Mouse (Mus musculus) G1E (cell line): ENCODE data around the gene Ndufa4l2. TPM values are rescaled to one million over a fixed set of nuclear protein-coding genes. Genes with fewer than 3 reads are reported as not detected.

Experiments
- ATAC-seq: 2 replicates; pipeline ENCODE4 v1.8.0; 2016; ENCODE audit warnings: mild to moderate bottlenecking; ENCODE audit not compliant: insufficient number of reproducible peaks, poor library complexity, low FRiP score, severe bottlenecking; ENCODE audit errors: extremely low read depth
- DNase-seq: peaks from one replicate; pipeline ENCODE4 v3.0.0; 2012; ENCODE audit warnings: low spot score
- H3K27me3 ChIP-seq: 2 replicates; pipeline ENCODE4 v1.6.1; 2012; ENCODE audit warnings: mild to moderate bottlenecking, low read length, inconsistent platforms; ENCODE audit not compliant: insufficient read depth
- H3K36me3 ChIP-seq: replicated peaks from 2 replicates; pipeline ENCODE3; 2012; ENCODE audit warnings: mild to moderate bottlenecking, inconsistent platforms
- H3K4me1 ChIP-seq: 2 replicates; pipeline ENCODE4 v1.6.1; 2012; ENCODE audit warnings: low read depth, low read length, inconsistent platforms, mixed read lengths; ENCODE audit not compliant: insufficient read depth
- H3K4me3 ChIP-seq: 2 replicates; pipeline ENCODE4 v1.5.1; 2012; ENCODE audit warnings: low read depth, mild to moderate bottlenecking, inconsistent platforms, low read length, moderate library complexity, mixed read lengths
- H3K9me3 ChIP-seq: replicated peaks from 2 replicates; pipeline ENCODE4 v1.6.1; 2012; ENCODE audit warnings: inconsistent platforms
- CTCF ChIP-seq: IDR thresholded peaks from 2 replicates; pipeline ENCODE4 v1.5.1; 2012; ENCODE audit warnings: low read depth, low read length, inconsistent platforms, mixed read lengths
- GATA1 ChIP-seq: IDR thresholded peaks from 2 replicates; pipeline ENCODE4 v1.6.1; 2012; ENCODE audit warnings: borderline replicate concordance, low read length, inconsistent platforms, mixed read lengths
- GATA2 ChIP-seq: IDR thresholded peaks from 2 replicates; pipeline ENCODE4 v1.6.1; 2012; ENCODE audit warnings: low read depth, low read length, inconsistent platforms, borderline replicate concordance
- POLR2AphosphoS5 ChIP-seq: IDR thresholded peaks from 2 replicates; pipeline ENCODE4 v1.6.1; 2012; ENCODE audit warnings: low read depth, low read length, inconsistent platforms; ENCODE audit not compliant: insufficient replicate concordance
- TAL1 ChIP-seq: conservative IDR thresholded peaks from 2 replicates; pipeline ENCODE4 v1.6.1; 2012; ENCODE audit warnings: low read depth, low read length, inconsistent platforms, mixed read lengths
- polyA plus RNA-seq: library from polyadenylated mRNA; stranded (reverse); fragments of >175 nt; gene quantifications from 2 replicates; pipeline ENCODE4 v1.2.3, GENCODE M21; 2012
- total RNA-seq, 2 experiments: library from RNA; stranded (forward) in 1 of 2; stranded (reverse) in 1 of 2; fragments of 200-1000 nt in 1 of 2; fragments of >200 nt in 1 of 2; fragmentation: Nextera tagmentation in 1 of 2; gene quantifications; 2 replicates each; pipeline ENCODE4 v1.2.3; 2014 to 2017

Ndufa4l2 gene
- total and polyA plus RNA-seq, 3 experiments, result 238 to 1,245 (median 976) TPM

DNA sequence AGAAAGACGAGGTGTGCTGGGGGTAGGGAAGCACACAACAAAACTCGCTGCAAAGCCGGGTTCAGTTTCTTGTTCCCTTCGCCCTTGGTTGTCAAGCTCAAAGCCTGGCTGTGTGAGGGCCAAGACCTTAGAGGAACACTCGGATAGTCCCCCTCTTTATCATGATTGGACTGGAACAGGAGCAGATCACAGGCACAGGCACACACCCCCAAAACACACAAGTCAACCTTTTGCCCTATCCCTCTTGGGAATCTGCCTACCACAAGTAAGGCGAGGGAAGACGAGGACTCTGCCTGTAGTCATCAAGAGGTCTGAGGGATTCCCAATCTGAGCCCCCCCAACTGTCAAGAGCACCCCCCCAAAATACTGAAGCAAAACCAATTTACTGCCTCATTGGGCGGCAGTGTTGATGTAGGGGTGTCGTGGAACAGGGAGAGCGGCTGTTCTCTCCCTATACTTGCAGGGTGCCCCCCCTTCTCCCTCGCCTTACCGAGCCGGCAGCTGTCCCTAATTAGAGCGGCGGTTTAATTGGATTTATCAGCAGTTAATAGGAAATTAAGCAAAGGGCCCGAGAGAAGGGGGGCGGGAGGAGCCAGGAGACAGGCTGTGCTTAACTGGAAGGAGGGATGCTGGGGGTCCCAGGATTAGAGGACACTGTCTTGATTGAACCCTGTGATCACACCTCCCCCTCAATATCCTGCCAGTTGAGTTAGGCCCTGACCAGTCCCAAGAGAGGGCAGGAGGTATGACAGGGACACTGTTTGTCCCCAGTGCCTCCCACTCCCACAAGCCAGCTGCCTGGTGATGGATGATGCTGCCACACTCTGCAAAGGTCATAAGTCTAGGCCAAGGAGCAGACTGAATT is 4.7 kb upstream of the Ndufa4l2 start:
- Histone ChIP-seq H3K4me1 (peaks cover 69% of the 10 kb centered on the region), H3K36me3 (peaks cover under 1% of the 10 kb centered on the region), H3K9me3 (no peaks in the 10 kb centered on the region), H3K4me3 (no peak overlapping the region; the same call in 1 of the 2 replicates), H3K27me3 (peaks cover 58% of the 10 kb centered on the region)
- no peak for TF ChIP-seq TAL1
- no peak for TF ChIP-seq POLR2AphosphoS5
- no peak for TF ChIP-seq CTCF
- ATAC-seq (no peak), DNase-seq (no peak)

DNA sequence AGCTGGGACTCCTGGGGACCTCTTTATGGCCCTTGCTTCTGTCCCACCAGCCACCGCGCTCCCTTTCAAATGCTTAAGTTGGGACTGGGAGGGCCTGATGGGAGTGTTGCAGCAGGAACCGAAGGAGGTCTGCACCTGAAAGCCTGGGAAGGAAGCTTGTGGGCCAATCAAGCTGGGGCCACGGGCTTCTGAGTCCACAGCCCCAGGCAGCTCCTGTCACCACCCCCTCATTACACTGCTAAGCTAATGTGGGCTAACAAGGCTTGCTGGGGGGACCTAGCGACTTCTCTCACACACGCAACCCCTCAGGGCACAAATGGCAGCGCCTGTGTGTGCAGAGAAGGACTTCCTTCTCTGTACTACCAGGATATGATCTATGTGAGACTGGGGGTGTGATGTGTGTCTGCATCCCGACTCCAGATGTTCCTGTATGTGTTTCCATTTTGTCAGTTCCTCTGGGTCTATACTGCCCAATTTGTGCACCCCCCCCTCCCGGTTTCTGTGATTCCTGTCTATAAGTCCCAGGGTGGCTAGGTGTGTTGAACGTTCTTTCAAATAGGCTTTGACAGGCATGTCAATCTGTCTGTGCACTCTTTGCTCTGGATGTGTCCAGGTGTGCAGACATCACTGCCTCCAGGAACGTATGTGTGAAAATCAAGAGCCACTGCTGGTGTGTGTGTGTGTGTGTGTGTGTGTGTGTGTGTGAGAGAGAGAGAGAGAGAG is 3.7 kb upstream of the Ndufa4l2 start:
- no peak for ATAC-seq
- Histone ChIP-seq H3K36me3 (peaks cover 11% of the 10 kb centered on the region), H3K4me1 (peaks cover 79% of the 10 kb centered on the region), H3K4me3 (peak overlapping the region; percentile 77; the same call in 1 of the 2 replicates), H3K27me3 (peaks cover 50% of the 10 kb centered on the region), H3K9me3 (no peaks in the 10 kb centered on the region)
- no peak for DNase-seq
- TF ChIP-seq CTCF (no peak), GATA1 (no peak), POLR2AphosphoS5 (no peak), GATA2 (no peak), TAL1 (no peak)

DNA sequence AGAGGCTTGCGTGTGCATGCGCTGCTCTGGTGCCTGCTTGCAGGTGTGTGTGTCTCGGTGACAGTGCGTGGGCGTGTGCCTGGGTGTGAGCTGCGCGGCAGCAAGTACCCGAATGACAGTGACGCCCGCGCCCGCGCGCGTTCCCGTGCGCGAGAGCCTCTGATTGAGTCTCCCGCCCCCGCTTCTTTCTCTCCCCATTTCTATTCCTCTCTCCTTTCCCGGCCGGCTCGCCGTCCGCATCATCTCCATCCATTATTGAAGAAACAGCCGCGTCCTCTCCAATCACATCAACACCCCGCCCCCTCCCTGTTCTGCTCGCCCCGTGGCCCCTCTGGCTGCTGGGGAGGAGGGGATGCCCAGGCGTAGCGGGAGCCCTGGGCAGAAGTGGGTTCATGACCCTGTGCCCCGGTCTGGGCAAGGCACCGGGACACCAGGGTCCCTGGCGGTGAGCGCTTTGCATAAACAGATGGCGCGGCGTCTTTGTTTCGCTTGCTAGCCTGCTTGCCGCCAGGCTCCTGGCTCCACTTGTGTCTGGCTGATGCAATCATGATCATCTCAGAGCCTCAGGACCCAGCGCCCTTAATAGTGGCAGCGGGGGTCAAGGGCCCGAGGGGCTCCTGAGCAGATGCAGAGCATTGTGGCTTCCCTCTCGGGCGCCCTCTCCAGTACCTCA is 3.0 kb upstream of the Ndufa4l2 start:
- Histone ChIP-seq H3K4me3 (peak overlapping the region; percentile 77), H3K9me3 (no peaks in the 10 kb centered on the region), H3K36me3 (peaks cover 18% of the 10 kb centered on the region), H3K4me1 (peaks cover 86% of the 10 kb centered on the region), H3K27me3 (peaks cover 46% of the 10 kb centered on the region)
- TF ChIP-seq GATA1 (no peak), GATA2 (no peak), TAL1 (no peak), POLR2AphosphoS5 (no peak)
- DNase-seq (no peak), ATAC-seq (no peak)

DNA sequence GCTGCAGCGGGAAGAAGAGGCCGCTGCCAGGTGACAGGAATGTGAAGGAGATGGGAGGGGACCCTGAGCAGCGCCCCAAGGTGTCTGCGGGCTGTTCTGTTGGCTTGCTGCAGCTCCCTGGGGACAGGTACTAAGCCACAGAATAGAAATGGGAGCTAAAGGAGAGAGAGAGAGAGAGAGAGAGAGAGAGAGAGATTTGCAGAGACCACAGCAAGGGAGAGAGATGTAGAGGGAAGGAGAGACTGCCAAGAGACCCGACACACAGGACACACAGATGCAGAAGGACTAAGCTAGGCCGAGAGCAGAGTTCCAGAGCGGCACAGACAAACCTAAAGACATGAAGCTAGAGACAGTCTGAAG is 2.5 kb upstream of the Ndufa4l2 start:
- peak overlapping the region; percentile 77 for H3K4me3 ChIP-seq
- ATAC-seq, result no peak
- peaks cover 41% of the 10 kb centered on the region for H3K27me3 ChIP-seq
- H3K36me3 ChIP-seq, result peaks cover 23% of the 10 kb centered on the region
- TF ChIP-seq GATA2 (no peak), CTCF (no peak), GATA1 (no peak), POLR2AphosphoS5 (no peak), TAL1 (no peak)
- H3K4me1 ChIP-seq, result peaks cover 91% of the 10 kb centered on the region
- H3K9me3 ChIP-seq, result no peaks in the 10 kb centered on the region
- DNase-seq, result no peak

DNA sequence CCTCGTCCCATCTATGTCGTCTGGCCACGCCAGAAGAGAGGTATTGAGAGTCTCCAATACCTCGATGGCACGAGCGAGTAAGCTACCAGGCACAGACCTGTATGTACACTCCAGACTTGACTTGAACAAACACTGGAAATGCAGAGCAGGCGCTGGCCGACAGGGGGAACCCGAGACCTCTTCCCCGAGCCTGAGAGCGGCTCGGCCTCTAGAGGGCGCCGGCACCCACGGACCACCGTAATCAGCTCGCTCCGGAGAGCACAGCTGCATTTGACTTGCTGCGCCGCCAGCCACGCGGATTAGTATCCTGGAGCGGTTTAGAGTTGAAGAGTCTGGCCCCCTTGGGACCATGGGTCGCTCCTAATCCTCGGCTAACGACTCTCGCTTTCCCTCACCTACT is 2.0 kb upstream of the Ndufa4l2 start:
- DNase-seq (peak; percentile 74), ATAC-seq (peak; percentile 17; the same call in 1 of the 2 replicates)
- Histone ChIP-seq H3K36me3 (peaks cover 28% of the 10 kb centered on the region), H3K27me3 (peaks cover 36% of the 10 kb centered on the region), H3K4me3 (peak overlapping the region; percentile 77), H3K4me1 (peaks cover 97% of the 10 kb centered on the region), H3K9me3 (no peaks in the 10 kb centered on the region)
- peak; percentile 100 for TF ChIP-seq CTCF
- no peak for TF ChIP-seq GATA2
- no peak for TF ChIP-seq TAL1
- TF ChIP-seq GATA1, result no peak
- no peak for TF ChIP-seq POLR2AphosphoS5

DNA sequence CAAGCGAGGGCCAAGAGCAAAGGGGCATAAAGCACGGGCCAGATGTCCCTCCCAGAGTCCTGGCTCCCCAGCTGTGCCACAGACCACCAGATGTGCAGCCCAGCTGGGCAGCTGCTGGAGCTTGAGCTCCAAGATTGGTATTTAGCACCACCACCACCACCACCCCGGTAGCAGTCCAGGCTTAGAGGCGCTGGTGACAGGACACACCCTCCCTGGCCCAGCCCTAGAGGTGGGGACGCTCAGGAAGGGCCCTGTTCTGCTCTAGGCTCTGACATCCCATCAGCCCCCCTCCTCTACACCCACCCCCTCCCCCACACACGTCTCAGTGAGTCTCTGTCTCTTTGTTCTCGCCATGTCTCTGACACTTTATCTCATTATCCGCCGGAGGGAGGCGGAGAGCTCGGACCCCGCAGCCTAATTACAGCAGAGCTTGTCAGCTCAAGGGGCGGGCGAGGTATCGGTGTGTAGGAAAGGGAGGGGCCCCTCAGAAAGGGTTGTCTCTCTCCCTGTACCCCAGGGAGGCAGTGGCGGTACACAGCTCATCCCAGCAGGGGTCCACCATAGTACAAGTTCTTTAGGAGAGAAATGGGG is 1.2 kb upstream of the Ndufa4l2 start:
- peak; percentile 29 for ATAC-seq

More for the DNA sequence above, 1.2 kb upstream of the Ndufa4l2 start:
- peaks cover 36% of the 10 kb centered on the region for H3K36me3 ChIP-seq
- TF ChIP-seq POLR2AphosphoS5, result no peak
- peaks cover 98% of the 10 kb centered on the region for H3K4me1 ChIP-seq
- peaks cover 33% of the 10 kb centered on the region for H3K27me3 ChIP-seq
- peak overlapping the region; percentile 77 for H3K4me3 ChIP-seq
- DNase-seq, result peak; percentile 79
- no peaks in the 10 kb centered on the region for H3K9me3 ChIP-seq
